Mouse (Mus musculus): ENCODE results near the gene Nav3. TPM values are rescaled to one million over a fixed set of nuclear protein-coding genes. Genes with fewer than 3 reads are reported as not detected.

The Nav3 gene
- total RNA-seq, 2 experiments from 2014 or later = not detected

DNA sequence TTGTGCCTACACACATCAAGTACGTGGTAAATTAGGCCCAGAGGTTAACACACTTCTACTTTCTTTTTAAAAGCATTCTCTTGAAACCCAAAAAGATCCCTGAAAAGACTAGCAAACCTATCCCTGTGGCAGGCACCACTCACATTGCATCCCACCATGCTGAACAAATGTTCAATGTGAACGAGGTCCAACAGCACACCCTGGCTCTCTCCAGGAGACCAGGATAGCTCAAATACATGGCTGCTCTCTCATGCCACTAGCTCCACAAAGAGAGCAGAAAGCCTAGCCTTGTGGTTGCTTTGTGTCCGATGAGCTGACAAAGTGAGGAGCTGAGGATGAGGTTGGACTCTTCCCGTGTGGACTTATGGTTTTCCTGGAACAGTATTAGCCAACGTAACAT is 249.6 kb downstream of the Nav3 start:
- no peak for ATAC-seq (replicated peaks; ENCODE audit: low FRiP score, poor library complexity, severe bottlenecking)

DNA sequence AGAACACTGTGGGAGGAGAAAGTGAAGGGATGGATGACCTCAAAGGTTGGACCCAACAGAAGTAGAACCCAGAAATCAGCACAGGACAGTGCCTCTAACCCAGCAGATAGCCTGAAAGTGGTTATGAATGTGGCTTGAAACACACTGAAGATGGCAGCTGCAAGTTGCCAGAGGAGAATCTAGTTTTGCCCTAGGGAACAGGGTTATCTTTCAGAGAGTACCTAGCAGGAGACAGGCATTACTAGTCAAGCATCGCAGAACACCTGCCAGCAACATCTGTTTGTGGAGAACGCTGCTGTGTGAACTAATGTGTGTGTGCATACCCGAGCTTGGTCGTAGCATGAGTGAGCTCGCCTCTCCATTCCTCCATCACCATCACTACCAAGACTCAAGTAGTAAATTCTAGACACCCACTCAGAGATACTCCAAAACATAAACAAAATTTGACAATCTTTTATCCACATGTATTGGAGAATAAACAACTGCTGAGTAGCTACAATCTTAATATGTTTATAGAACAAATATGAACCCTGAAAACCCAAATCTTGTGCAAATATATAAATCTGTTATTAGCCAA is 251.8 kb downstream of the Nav3 start:
- no peak for ATAC-seq (replicated peaks; ENCODE audit: low FRiP score, poor library complexity, severe bottlenecking)

- no peak for ATAC-seq (replicated peaks; ENCODE audit: low FRiP score, poor library complexity, severe bottlenecking)
Observed at GRCm38 (mm10) chr10:110192881-110193280, 263.1 kb downstream of the Nav3 start.

DNA sequence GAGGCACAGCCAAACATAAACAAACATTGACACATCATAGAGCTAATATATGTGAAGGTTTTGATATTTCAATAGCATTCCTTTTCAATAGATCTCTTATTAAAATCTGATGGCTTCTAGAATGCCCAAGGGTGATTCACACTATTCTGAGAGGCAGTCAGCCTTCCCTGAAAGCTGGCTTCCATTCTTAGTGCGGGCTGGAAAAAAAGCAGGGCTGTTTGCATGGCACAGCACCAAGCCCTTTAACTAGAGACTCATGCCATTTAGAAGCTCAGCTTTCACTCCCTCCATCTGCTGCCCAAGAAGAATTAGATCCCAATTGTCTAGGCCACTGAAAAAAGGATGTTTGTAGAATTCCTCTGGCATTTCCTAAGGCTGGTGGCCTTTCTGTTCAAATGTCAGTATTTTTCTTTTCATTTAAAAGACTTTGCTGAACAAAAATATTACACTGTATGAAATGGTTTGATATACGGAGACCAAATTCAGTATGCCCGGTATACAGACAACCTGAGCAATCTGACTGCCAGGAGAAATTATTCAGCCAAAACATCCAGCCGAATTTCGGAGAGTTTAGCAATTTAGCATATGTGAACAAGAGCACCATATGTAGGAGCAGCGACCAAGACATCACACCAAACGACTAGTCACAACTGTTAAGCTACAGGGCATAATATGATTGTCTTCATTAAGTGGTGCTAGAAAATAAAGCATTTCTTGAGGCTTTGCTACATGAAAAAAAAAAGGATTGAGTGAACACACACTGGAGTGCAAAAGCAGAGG is 263.8 kb downstream of the Nav3 start:
- no peak for ATAC-seq (replicated peaks; ENCODE audit: low FRiP score, poor library complexity, severe bottlenecking)

DNA sequence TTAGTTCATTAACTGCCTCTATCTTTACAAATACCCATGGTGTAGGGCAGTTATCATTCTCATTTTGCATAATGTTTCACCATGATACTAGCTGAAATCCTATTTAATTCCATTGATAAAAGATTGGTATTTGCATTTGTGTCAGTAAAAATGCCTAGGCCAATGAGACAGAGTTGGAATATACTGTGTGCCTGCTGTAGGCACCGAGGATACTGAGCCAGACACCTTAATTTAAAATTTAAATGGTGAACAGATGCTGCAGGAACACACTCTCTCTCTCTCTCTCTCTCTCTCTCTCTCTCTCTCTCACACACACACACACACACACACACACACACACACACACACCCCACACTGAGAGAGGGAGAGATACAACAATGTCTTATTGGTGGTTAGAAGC is 269.8 kb downstream of the Nav3 start:
- no peak for ATAC-seq (replicated peaks; ENCODE audit: low FRiP score, poor library complexity, severe bottlenecking)

- no peak for ATAC-seq (replicated peaks; ENCODE audit: low FRiP score, poor library complexity, severe bottlenecking)
Observed at GRCm38 (mm10) chr10:110175874-110176273, 280.1 kb downstream of the Nav3 start.

DNA sequence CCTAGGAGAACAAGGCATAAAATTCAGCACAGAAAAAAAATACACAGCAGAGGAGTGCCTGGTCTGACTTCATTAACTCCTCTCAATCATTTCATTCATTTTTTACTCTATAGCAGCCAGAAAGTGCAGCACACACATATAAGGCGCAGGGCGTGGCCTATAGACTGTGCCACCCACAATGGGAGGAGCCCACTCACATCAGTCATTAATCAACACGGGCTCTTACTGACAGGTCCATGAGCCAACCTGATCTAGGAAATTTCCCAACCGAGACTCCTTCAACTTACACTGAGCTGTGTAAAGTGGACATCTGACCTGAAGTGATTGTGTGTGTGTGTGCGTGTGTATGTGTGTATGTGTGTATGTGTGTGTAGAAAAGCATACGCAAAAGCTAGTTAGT is 286.6 kb downstream of the Nav3 start:
- ATAC-seq (replicated peaks; ENCODE audit: low FRiP score, poor library complexity, severe bottlenecking) = no peak

GRCm38 (mm10) chr10:110168892-110169291 is 287.1 kb downstream of the Nav3 start:
- no peak for ATAC-seq (replicated peaks; ENCODE audit: low FRiP score, poor library complexity, severe bottlenecking)

DNA sequence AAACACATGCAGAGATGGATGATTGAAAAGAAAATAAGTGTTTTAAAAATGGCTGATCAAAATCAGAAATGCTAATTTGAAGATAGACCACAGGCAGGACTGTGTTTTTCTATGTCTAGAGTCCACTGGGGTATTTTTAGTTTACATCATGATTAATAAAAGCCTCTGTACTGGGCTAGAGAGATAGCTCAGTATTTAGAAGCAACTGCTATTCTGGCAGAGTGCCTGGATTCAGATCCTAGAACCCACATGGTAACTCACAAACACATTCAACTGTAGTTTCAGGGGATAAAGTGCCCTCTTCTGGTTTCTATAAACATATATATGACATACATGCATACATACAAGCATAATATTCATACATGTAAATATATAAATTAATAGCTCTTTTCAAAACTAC is 293.4 kb downstream of the Nav3 start:
- ATAC-seq (replicated peaks; ENCODE audit: low FRiP score, poor library complexity, severe bottlenecking) = no peak

GRCm38 (mm10) chr10:110160894-110161293 is 295.1 kb downstream of the Nav3 start:
- ATAC-seq (replicated peaks; ENCODE audit: low FRiP score, poor library complexity, severe bottlenecking) = no peak

DNA sequence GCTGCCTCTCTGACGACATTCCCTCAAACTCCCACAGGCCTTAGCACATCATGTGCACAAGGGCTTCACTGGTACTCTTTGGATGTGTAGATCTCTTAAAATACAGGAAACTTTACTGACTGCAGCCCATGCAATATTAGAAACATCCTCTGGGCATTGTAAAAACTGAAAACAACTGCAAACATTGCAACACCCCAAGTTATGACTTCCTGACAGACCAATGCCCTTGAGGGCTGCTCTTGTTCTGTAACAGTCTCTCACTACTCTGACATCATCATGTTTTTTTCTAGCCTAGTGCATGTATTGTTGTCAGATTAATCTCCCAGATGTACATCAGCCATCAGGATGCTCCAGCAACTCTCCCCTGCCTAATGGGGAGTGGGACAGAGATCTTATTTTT is 296.5 kb downstream of the Nav3 start:
- ATAC-seq (replicated peaks; ENCODE audit: low FRiP score, poor library complexity, severe bottlenecking) = no peak

- no peak for ATAC-seq (replicated peaks; ENCODE audit: low FRiP score, poor library complexity, severe bottlenecking)
Observed at GRCm38 (mm10) chr10:110158122-110158521, 297.9 kb downstream of the Nav3 start.

GRCm38 (mm10) chr10:110156412-110156811 is 299.6 kb downstream of the Nav3 start:
- no peak for ATAC-seq (replicated peaks; ENCODE audit: low FRiP score, poor library complexity, severe bottlenecking)

DNA sequence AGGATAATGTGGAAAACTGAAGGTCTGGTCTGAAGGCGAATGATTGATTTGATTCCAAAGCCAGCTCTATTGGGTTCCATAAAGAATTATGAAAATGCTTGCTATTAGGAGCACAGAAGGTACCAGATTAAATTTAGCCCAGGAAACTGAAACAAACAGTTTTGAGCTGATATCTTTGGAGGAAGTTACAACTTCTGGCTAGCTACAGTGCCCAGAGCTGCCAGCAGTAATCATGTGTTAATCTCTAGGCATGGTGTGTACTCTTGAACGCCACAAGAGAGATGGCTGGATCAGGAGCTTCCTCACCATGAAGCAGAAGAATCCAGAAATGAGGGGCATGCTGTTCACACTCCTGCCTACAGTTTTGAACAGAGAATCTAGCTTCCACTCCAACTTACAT is 300.5 kb downstream of the Nav3 start:
- ATAC-seq (replicated peaks; ENCODE audit: low FRiP score, poor library complexity, severe bottlenecking) = no peak

DNA sequence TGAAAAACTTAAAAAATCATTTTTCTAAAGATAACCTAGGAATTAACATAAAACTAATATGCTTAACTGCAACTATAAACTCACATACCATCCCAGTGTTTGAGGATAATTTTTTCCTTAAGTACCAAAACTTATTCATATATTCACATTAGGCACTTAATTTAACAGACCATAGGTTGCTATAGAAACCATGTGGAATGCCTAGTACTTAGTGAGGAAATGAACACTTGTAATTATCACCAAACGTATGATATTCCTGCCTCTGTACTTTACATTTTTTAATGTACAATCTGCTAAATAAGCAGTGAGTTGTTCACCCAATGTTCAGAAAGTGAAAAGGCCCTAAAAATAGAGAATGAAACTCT is 301.1 kb downstream of the Nav3 start:
- ATAC-seq (replicated peaks; ENCODE audit: low FRiP score, poor library complexity, severe bottlenecking) = no peak

DNA sequence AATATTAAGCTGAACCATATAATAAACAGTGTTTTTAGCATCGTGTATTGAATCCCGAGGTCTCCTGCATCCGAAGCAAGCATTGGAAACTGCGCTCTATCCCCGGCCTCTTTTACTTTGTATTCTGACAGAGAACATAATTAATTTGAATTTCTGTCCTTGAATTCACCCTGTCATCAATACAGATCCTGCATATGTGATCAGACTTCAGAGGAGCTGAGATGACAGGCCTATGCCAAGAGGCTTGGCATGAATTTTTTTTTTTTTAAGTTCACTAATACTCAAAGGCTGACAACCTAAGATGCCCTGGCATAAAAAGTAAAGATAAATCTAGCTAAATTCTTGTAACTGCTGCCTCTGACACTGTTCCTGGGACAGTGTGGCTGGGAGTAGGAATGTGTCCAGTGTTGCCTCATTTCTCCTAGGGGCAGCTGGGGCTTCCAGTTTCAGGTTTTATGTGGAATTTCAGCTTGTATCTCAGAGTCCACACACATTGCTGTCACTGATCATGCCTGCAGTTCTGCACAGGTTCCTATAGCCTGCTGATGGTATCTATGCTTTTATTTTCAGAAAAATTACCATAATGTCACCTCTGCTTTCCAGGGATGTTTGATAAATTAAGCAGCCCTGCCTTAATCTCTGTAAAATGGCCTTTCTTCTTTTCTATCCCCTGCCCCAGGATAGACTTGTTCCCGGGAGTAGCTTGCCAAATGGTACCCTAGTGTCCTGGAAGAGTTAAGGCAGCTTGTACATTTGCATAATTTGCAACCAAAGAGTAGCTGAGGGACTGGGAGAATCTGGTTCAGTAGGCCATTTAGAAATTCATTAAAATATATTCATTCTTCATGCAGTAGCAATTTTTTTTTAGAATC is 301.8 kb downstream of the Nav3 start:
- ATAC-seq (replicated peaks; ENCODE audit: low FRiP score, poor library complexity, severe bottlenecking) = no peak

GRCm38 (mm10) chr10:110120572-110120971 is 335.4 kb downstream of the Nav3 start:
- no peak for ATAC-seq (replicated peaks; ENCODE audit: low FRiP score, poor library complexity, severe bottlenecking)

DNA sequence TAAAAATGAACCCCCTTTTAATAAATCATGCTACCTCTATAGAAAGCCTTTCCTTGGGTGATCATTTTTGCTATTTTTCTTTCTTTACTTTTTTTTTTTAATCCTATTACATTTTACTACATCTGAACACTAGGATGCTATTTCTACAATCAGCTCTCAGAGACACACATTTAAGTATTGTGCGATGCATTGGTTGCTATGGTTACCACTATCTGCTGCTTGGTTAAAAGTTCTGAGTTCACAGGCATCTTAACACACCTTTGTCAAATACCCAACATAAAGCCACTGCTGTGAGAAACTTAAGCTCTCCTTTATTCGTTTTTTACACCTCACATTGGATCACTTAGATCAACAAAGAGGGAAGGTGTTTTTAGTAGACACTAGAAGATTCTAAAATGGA is 338.7 kb downstream of the Nav3 start:
- ATAC-seq (replicated peaks; ENCODE audit: low FRiP score, poor library complexity, severe bottlenecking) = no peak

- ATAC-seq (replicated peaks; ENCODE audit: low FRiP score, poor library complexity, severe bottlenecking) = no peak
Observed at GRCm38 (mm10) chr10:110112669-110113458, 343.1 kb downstream of the Nav3 start.

GRCm38 (mm10) chr10:110103255-110103654 is 352.7 kb downstream of the Nav3 start:
- no peak for ATAC-seq (replicated peaks; ENCODE audit: low FRiP score, poor library complexity, severe bottlenecking)
